Mouse (Mus musculus) heart, embryonic 12.5 days (tissue): ENCODE measurements at regions not wholly inside any gene's neighbourhood (a gene's known extent, or its start where the extent isn't known, plus 50 kb on each side); places are given as distances from the start of the nearest gene placed in this dataset.

Experiments used
- ATAC-seq: fragments of 200-750 bp; cut with Nextera tagmentation; 2 replicates; pipeline ENCODE4 v1.8.0; 2017; ENCODE audit warnings: moderate TSS enrichment, moderate library complexity; ENCODE audit not compliant: insufficient number of reproducible peaks, low FRiP score
- H3K27ac ChIP-seq: fragments of 300-500 bp; sonication (generic); 2 replicates; pipeline ENCODE4 v1.5.1; 2016; ENCODE audit warnings: mild to moderate bottlenecking, moderate library complexity; ENCODE audit not compliant: poor library complexity, severe bottlenecking
- H3K27me3 ChIP-seq: fragments of 300-500 bp; sonication (generic); replicated peaks from 2 replicates; pipeline ENCODE4 v1.6.1; 2016; ENCODE audit warnings: mild to moderate bottlenecking, moderate library complexity
- H3K36me3 ChIP-seq: fragments of 300-500 bp; sonication (generic); 2 replicates; pipeline ENCODE4 v1.6.1; 2016; ENCODE audit warnings: mild to moderate bottlenecking, moderate library complexity
- H3K4me1 ChIP-seq: fragments of 300-500 bp; sonication (generic); replicated peaks from 2 replicates; pipeline ENCODE4 v1.6.1; 2016; ENCODE audit warnings: mild to moderate bottlenecking
- H3K4me2 ChIP-seq: fragments of 300-500 bp; sonication (generic); 2 replicates; pipeline ENCODE4 v1.6.1; 2016; ENCODE audit warnings: mild to moderate bottlenecking, moderate library complexity
- H3K4me3 ChIP-seq: fragments of 300-500 bp; sonication (generic); 2 replicates; pipeline ENCODE4 v1.5.1; 2016; ENCODE audit warnings: mild to moderate bottlenecking
- H3K9ac ChIP-seq: fragments of 300-500 bp; sonication (generic); 2 replicates; pipeline ENCODE4 v1.6.1; 2016; ENCODE audit warnings: mild to moderate bottlenecking, moderate library complexity
- H3K9me3 ChIP-seq: fragments of 300-500 bp; sonication (generic); replicated peaks from 2 replicates; pipeline ENCODE4 v1.6.1; 2016; ENCODE audit warnings: mild to moderate bottlenecking, moderate library complexity
- WGBS: fragments of 180-500 bp; shearing (Covaris S2); methylation state at CpG from one replicate; pipeline ENCODE4 v1.1.7; 2016; 5-methylcytosine and 5-hydroxymethylcytosine counted together

DNA sequence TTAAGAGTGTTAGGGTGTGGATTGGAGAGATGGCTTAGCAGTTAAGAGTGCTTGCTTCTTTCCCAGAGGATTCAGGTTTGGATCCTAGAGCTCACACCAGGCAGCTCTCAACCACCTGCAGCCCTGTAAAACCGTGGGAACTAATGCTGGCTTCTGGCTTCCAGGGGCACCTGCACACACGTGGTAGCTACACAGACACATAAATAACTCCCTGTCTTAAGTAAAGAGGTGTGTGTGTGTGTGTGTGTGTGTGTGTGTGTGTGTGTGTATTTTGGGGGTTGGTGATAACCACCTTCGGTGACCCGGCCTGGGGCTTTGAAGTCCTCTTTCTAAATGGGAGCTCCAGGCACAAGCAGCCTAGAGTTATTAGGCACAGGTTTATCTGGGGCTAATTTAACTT, 72.5 kb upstream of the Haao start:
- Histone ChIP-seq H3K4me1 (peaks cover 52% of the 10 kb centered on the region), H3K4me2 (no peak overlapping the region), H3K4me3 (no peak overlapping the region), H3K27me3 (no peaks in the 10 kb centered on the region), H3K27ac (no peak overlapping the region), H3K9me3 (no peaks in the 10 kb centered on the region), H3K36me3 (no peaks in the 10 kb centered on the region), H3K9ac (no peak overlapping the region)
- WGBS = 44% methylated on average over 4 of the region's 4 CpGs
- no peak for ATAC-seq

DNA sequence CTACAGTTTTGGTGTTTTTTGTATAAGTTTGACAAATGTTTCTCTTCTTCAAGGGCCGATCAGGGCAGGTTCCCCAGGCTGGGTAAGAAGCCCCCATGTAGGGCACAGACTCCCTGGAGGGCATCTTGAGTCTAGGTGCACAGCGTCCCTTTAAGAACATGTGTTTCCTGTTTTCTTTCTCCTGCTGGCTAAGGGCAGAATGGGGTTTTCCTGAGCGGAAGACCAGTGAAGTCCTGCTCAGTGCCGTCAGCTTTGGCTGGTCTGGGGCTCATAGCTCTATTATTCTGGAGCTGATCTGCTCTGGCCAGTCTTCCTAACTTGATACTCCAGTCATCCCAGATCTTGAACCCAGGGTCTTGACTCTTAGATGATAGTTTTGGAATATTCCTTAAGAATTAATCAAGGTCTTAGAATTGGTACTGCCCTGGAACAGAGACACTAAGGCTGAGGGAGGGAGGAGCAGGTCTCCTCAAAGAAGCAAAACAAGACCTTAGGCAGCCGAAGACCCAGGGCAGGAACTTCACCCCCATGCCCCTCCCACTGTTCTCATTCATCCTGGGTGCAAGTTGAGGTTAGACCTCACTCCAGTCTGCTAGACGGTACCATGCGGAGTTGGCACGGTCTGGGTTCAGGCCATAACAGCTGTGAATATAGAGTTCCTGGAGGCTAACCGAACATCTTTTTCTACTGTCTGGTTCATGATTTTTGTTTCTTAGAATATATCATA, 70.8 kb upstream of the Haao start:
- Histone ChIP-seq H3K4me3 (no peak overlapping the region), H3K9ac (no peak overlapping the region), H3K36me3 (no peaks in the 10 kb centered on the region), H3K4me2 (no peak overlapping the region), H3K27ac (peak overlapping the region; percentile 16; the same call in 1 of the 2 replicates), H3K9me3 (no peaks in the 10 kb centered on the region), H3K4me1 (peaks cover 49% of the 10 kb centered on the region), H3K27me3 (no peaks in the 10 kb centered on the region)
- no peak for ATAC-seq
- 66% methylated on average over 9 of the region's 9 CpGs for WGBS

DNA sequence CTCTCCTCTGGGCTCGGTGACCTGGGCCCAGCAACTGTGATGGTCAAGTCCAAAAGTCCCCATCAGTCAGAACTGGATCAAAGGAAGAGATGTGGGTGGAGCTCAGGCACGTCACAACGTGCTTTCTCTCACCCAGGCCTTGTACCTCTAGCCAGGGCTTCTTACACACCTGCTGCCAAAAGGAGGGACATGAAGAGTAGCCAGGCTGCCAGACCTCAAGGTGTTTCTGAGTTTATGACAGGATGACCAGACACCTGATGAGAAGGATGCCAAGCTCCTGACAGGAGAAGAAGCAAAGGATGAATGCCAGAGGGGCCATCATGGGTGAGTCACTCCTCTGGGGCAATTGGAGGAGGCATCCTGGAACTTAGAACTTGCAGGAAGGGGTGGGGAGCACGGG, 70.0 kb upstream of the Haao start:
- ATAC-seq = no peak
- no peak overlapping the region for H3K4me2 ChIP-seq
- H3K27me3 ChIP-seq = no peaks in the 10 kb centered on the region
- no peaks in the 10 kb centered on the region for H3K36me3 ChIP-seq
- H3K4me1 ChIP-seq = peaks cover 52% of the 10 kb centered on the region
- no peaks in the 10 kb centered on the region for H3K9me3 ChIP-seq
- no peak overlapping the region for H3K4me3 ChIP-seq
- WGBS = 67% methylated on average over 4 of the region's 4 CpGs
- 0 out of 2 replicates have a peak overlapping the region, but pooled peaks have one; percentile 16 for H3K27ac ChIP-seq
- H3K9ac ChIP-seq = no peak overlapping the region

GRCm38 (mm10) chr17:83916684-83917166, 69.0 kb upstream of the Haao start:
- no peaks in the 10 kb centered on the region for H3K36me3 ChIP-seq
- H3K4me2 ChIP-seq = peak overlapping the region; percentile 9; the same call in 1 of the 2 replicates
- H3K27me3 ChIP-seq = no peaks in the 10 kb centered on the region
- H3K4me1 ChIP-seq = peaks cover 52% of the 10 kb centered on the region
- H3K9ac ChIP-seq = no peak overlapping the region
- WGBS = 9% methylated on average over 10 of the region's 10 CpGs
- no peak overlapping the region for H3K4me3 ChIP-seq
- peak overlapping the region; percentile 50 for H3K27ac ChIP-seq
- ATAC-seq = peak; percentile 72
- H3K9me3 ChIP-seq = no peaks in the 10 kb centered on the region

DNA sequence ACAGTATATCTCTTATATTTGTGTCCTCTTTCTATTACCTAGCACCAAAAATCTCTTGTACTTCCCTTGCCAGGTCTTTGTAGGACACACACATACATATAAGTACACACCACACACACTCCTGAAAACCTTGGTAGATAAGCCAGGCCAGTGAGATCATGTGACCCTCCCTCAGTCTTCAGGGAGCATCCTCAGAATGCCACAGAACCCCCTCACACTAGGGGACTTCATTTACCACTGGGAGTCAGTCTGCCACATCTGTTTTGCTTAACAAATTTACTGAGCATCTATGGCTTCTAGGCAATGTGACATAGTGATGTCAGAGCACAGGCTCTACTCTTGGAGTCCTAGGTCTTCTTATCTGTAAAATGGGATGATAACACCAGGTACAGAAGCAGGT, 67.3 kb upstream of the Haao start:
- no peak overlapping the region for H3K4me2 ChIP-seq
- no peak overlapping the region for H3K4me3 ChIP-seq
- H3K4me1 ChIP-seq = peaks cover 40% of the 10 kb centered on the region
- no peak for ATAC-seq
- H3K27me3 ChIP-seq = no peaks in the 10 kb centered on the region
- H3K36me3 ChIP-seq = no peaks in the 10 kb centered on the region
- H3K9me3 ChIP-seq = no peaks in the 10 kb centered on the region
- no peak overlapping the region for H3K9ac ChIP-seq
- no peak overlapping the region for H3K27ac ChIP-seq

GRCm38 (mm10) chr17:83914603-83915002, 66.8 kb upstream of the Haao start:
- Histone ChIP-seq H3K27ac (no peak overlapping the region), H3K27me3 (no peaks in the 10 kb centered on the region), H3K4me3 (no peak overlapping the region), H3K4me1 (peaks cover 39% of the 10 kb centered on the region), H3K9ac (no peak overlapping the region), H3K4me2 (no peak overlapping the region), H3K36me3 (no peaks in the 10 kb centered on the region), H3K9me3 (no peaks in the 10 kb centered on the region)
- ATAC-seq = no peak
- WGBS = 62% methylated on average over 1 of the region's 1 CpGs

GRCm38 (mm10) chr17:83913711-83914415, 66.1 kb upstream of the Haao start:
- no peak for ATAC-seq
- no peaks in the 10 kb centered on the region for H3K27me3 ChIP-seq
- no peak overlapping the region for H3K4me2 ChIP-seq
- no peak overlapping the region for H3K27ac ChIP-seq
- no peak overlapping the region for H3K9ac ChIP-seq
- no peaks in the 10 kb centered on the region for H3K36me3 ChIP-seq
- H3K9me3 ChIP-seq = no peaks in the 10 kb centered on the region
- H3K4me1 ChIP-seq = peaks cover 39% of the 10 kb centered on the region
- 57% methylated on average over 13 of the region's 13 CpGs for WGBS
- no peak overlapping the region for H3K4me3 ChIP-seq

DNA sequence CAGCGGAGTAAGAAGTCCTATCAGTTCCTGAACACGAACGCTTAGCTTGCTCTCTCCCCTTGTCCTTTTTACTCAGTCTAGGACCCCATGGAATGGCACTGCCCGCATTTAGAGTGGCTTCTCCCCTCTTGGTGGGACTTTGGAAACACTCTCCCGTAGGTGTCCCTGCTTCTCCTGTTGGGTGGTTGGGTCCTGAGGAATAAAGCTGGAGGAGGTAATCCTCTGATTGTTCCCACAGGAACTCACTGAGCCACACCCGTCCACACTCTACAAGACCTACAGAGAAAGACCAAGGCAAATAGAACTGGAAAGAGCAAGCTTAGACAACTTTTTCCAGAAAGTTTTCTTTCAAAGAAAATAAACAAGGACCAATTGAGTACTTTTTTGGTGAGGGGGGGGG, 64.7 kb upstream of the Haao start:
- Histone ChIP-seq H3K9me3 (peaks cover 4% of the 10 kb centered on the region), H3K27me3 (no peaks in the 10 kb centered on the region), H3K27ac (no peak overlapping the region), H3K36me3 (no peaks in the 10 kb centered on the region), H3K4me3 (no peak overlapping the region), H3K4me1 (peaks cover 28% of the 10 kb centered on the region), H3K9ac (no peak overlapping the region), H3K4me2 (no peak overlapping the region)
- WGBS = 84% methylated on average over 6 of the region's 6 CpGs
- no peak for ATAC-seq

DNA sequence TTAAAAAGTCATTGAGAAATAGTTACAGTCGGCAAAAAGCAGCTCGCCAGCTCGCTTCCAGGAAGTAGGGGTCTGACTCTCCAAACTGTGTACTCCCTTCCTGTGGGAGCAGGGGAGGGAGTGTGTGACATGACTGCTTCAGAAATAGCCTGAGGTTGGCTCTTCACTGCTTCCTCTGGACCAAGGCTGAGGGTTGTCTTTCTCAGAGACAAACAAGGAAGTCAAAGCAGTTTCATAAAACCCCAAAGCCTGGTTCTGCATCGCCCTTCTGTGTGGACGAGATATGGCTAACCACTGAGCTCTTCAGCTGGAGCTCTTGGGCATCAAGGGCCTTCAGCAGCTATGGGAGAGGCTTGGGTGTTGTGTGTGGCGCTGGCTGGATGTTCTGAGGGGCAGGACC, 61.0 kb upstream of the Haao start:
- H3K4me2 ChIP-seq = no peak overlapping the region
- H3K36me3 ChIP-seq = no peaks in the 10 kb centered on the region
- ATAC-seq = no peak
- 78% methylated on average over 6 of the region's 6 CpGs for WGBS
- H3K27ac ChIP-seq = no peak overlapping the region
- H3K4me1 ChIP-seq = peaks cover 5% of the 10 kb centered on the region; the same call in 1 of the 2 replicates
- no peak overlapping the region for H3K4me3 ChIP-seq
- no peaks in the 10 kb centered on the region for H3K27me3 ChIP-seq
- no peak overlapping the region for H3K9ac ChIP-seq
- peaks cover 7% of the 10 kb centered on the region for H3K9me3 ChIP-seq

DNA sequence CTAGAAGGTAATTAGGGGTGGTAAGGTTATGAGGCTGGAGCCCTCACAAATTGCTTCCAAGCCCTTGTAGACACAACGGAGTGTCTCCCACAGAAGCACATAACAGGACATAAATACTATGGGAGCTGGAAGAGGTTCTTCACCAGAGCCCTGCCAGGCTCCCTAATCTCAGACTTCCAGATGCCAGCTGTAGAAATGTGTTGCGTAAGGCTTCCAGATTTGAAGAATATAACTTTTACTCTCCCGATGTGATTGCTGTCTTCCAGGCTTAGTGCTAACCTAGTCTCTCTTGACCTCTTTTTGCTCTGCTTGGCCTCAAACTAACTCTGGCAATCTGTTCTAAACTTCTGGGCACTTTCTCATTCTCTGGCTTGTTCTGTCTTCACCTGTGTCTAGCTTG, 59.8 kb upstream of the Haao start:
- ATAC-seq = no peak
- 82% methylated on average over 3 of the region's 3 CpGs for WGBS
- H3K27ac ChIP-seq = no peak overlapping the region

DNA sequence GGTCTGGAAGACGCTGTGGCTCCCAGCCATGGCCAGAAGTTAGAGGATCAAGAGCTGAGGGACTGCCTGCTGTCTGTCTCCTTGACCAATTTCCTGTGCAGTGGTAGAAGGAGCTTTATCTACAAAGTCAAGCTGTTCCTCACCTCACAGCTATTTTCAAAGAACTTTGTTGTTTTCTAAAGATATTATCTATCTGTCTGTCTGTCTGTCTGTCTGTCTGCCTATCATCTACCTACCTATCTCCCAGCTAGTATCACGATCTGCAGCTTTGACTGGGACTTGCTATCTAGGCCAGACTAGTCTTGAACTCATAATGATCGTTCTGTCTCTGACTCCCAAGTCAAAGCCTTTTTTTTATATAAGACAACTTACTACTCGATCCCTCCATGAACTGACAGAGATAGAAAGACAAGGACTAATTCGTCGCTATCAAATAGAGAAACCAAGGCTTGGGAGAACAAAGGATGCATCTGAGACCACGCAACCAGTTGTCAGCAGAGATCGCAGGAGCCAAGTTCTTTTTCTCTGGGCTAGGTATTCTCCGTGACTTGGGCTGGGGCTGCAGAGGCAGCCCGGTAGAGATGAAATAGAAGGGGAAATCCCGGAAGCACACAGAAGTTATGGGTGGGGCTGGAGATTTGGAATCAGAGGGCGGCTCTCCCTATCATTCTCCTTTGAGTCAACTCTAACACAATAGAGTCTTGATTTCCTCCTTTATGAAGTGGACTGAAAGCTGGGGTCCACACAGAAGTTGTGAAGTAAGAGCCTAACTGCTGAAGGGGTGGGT, 59.2 kb upstream of the Haao start:
- Histone ChIP-seq H3K4me2 (no peak overlapping the region), H3K27ac (no peak overlapping the region), H3K9me3 (peaks cover 7% of the 10 kb centered on the region), H3K4me1 (peaks cover 5% of the 10 kb centered on the region; the same call in 1 of the 2 replicates), H3K27me3 (no peaks in the 10 kb centered on the region), H3K36me3 (no peaks in the 10 kb centered on the region), H3K9ac (no peak overlapping the region), H3K4me3 (no peak overlapping the region)
- 73% methylated on average over 12 of the region's 12 CpGs for WGBS
- ATAC-seq = no peak

More for the DNA sequence above, 59.8 kb upstream of the Haao start:
- no peak overlapping the region for H3K4me2 ChIP-seq
- H3K9me3 ChIP-seq = peaks cover 7% of the 10 kb centered on the region
- H3K36me3 ChIP-seq = no peaks in the 10 kb centered on the region
- no peak overlapping the region for H3K9ac ChIP-seq
- no peak overlapping the region for H3K4me3 ChIP-seq
- H3K27me3 ChIP-seq = no peaks in the 10 kb centered on the region
- H3K4me1 ChIP-seq = 0 out of 2 replicates have a peak, but pooled peaks cover 3% of the 10 kb centered on the region
